ENCODE assay signal across 8 mouse cellular contexts in genomic region chr4:97476571-97477190, GRCm38 (mm10).
DNase-seq lines count a peak whose midpoint lies in the region; ATAC-seq lines count a peak whose summit lies in the region.

No protein-coding gene starts in this region.

- WGBS in embryonic facial prominence, embryonic 15.5 days = 18% methylated on average over 3 of the region's 3 CpGs
- WGBS in heart, embryonic 12.5 days = 12% methylated on average over 3 of the region's 3 CpGs
- WGBS in kidney, embryonic 15.5 days = 11% methylated on average over 3 of the region's 3 CpGs
- WGBS in lung, embryonic 16.5 days = 11% methylated on average over 3 of the region's 3 CpGs

- H3K9ac ChIP-seq in embryonic facial prominence, embryonic 15.5 days = no peak overlapping the region
- H3K9ac ChIP-seq in heart, embryonic 12.5 days = no peak overlapping the region
- H3K9ac ChIP-seq in kidney, embryonic 15.5 days = no peak overlapping the region
- H3K9ac ChIP-seq in lung, embryonic 16.5 days (ENCODE audit: low read length) = no peak overlapping the region

- no peaks in the 10 kb centered on the region for H3K27me3 ChIP-seq in embryonic facial prominence, embryonic 15.5 days
- H3K27me3 ChIP-seq in heart, embryonic 12.5 days (replicated peaks) = no peaks in the 10 kb centered on the region
- no peaks in the 10 kb centered on the region for H3K27me3 ChIP-seq in kidney, embryonic 15.5 days
- no peaks in the 10 kb centered on the region for H3K27me3 ChIP-seq in lung, embryonic 16.5 days (ENCODE audit: control insufficient read depth, insufficient read depth, low read depth, low read length)

- peaks cover 11% of the 10 kb centered on the region for H3K4me1 ChIP-seq in embryonic facial prominence, embryonic 15.5 days
- peaks cover 9% of the 10 kb centered on the region for H3K4me1 ChIP-seq in heart, embryonic 12.5 days (replicated peaks)
- H3K4me1 ChIP-seq in kidney, embryonic 15.5 days = peaks cover 24% of the 10 kb centered on the region
- peaks cover 5% of the 10 kb centered on the region; the same call in 1 of the 2 replicates for H3K4me1 ChIP-seq in lung, embryonic 16.5 days (replicated peaks; ENCODE audit: control insufficient read depth, insufficient read depth, low read length)

- H3K27ac ChIP-seq in embryonic facial prominence, embryonic 15.5 days (replicated peaks) = peak overlapping the region; percentile 48
- H3K27ac ChIP-seq in heart, embryonic 12.5 days (ENCODE audit: poor library complexity, severe bottlenecking) = peak overlapping the region; percentile 45
- peak overlapping the region; percentile 75 for H3K27ac ChIP-seq in kidney, embryonic 15.5 days
- H3K27ac ChIP-seq in lung, embryonic 16.5 days (ENCODE audit: low read length) = peak overlapping the region; percentile 19; the same call in 1 of the 2 replicates

- no peak overlapping the region for H3K4me2 ChIP-seq in embryonic facial prominence, embryonic 15.5 days (replicated peaks)
- H3K4me2 ChIP-seq in heart, embryonic 12.5 days = no peak overlapping the region
- H3K4me2 ChIP-seq in kidney, embryonic 15.5 days = 0 out of 2 replicates have a peak overlapping the region, but pooled peaks have one; percentile 3
- H3K4me2 ChIP-seq in lung, embryonic 16.5 days (ENCODE audit: low read depth, low read length) = no peak overlapping the region

- peak; percentile 82 for ATAC-seq in embryonic facial prominence, embryonic 15.5 days (ENCODE audit: insufficient number of reproducible peaks, low FRiP score, low TSS enrichment, low read depth)
- peak; percentile 92 for ATAC-seq in heart, embryonic 12.5 days (ENCODE audit: insufficient number of reproducible peaks, low FRiP score)
- ATAC-seq in kidney, embryonic 15.5 days (replicated peaks; ENCODE audit: low FRiP score) = peak; percentile 99
- peak; percentile 97 for ATAC-seq in lung, embryonic 16.5 days (ENCODE audit: low read depth)

- no peaks in the 10 kb centered on the region for H3K9me3 ChIP-seq in embryonic facial prominence, embryonic 15.5 days (replicated peaks)
- no peaks in the 10 kb centered on the region for H3K9me3 ChIP-seq in heart, embryonic 12.5 days (replicated peaks)
- no peaks in the 10 kb centered on the region; the same call in 1 of the 2 replicates for H3K9me3 ChIP-seq in kidney, embryonic 15.5 days (replicated peaks)
- no peaks in the 10 kb centered on the region for H3K9me3 ChIP-seq in lung, embryonic 16.5 days (ENCODE audit: control insufficient read depth, low read length)

- peak; percentile 19 for DNase-seq in adrenal gland, adult 2 months
- no peak for DNase-seq in adrenal gland, adult 8-10 months
- DNase-seq in right cerebral cortex, adult 18-20 months = peak; percentile 29
- DNase-seq in spleen, postnatal 36 days (ENCODE audit: low spot score in 2 of 2) = no peak

- H3K4me3 ChIP-seq in embryonic facial prominence, embryonic 15.5 days (replicated peaks) = no peak overlapping the region
- H3K4me3 ChIP-seq in heart, embryonic 12.5 days = no peak overlapping the region
- no peak overlapping the region for H3K4me3 ChIP-seq in kidney, embryonic 15.5 days (replicated peaks)
- H3K4me3 ChIP-seq in lung, embryonic 16.5 days (ENCODE audit: low read length) = no peak overlapping the region

- no peaks in the 10 kb centered on the region for H3K36me3 ChIP-seq in embryonic facial prominence, embryonic 15.5 days
- H3K36me3 ChIP-seq in heart, embryonic 12.5 days = no peaks in the 10 kb centered on the region
- H3K36me3 ChIP-seq in kidney, embryonic 15.5 days = no peaks in the 10 kb centered on the region
- H3K36me3 ChIP-seq in lung, embryonic 16.5 days (ENCODE audit: control insufficient read depth, insufficient read depth, low read length) = no peaks in the 10 kb centered on the region

Comparison
In these comparisons a context has a peak if more than half of its experiments do, and no peak if none do; other contexts are left out.
1. DNase-seq: peak in adrenal gland, adult 2 months (single experiment) and right cerebral cortex, adult 18-20 months (single experiment); none in adrenal gland, adult 8-10 months (single experiment) and spleen, postnatal 36 days (0 of 2).
2. H3K27ac ChIP-seq: peak in every context shown above with its lines; median percentile 75 in kidney, embryonic 15.5 days; 48 in embryonic facial prominence, embryonic 15.5 days; 45 in heart, embryonic 12.5 days; 19 in lung, embryonic 16.5 days.
3. Peak in every context shown above with its lines, with median percentiles within 50 percentile points of each other: ATAC-seq.